Mouse (Mus musculus): Measurements from ENCODE around the gene Tlx2.

Gene Tlx2

GRCm38 (mm10) chr6:83092416-83093127 is 22.5 kb upstream of the Tlx2 start:
- no peak for DNase-seq (ENCODE audit: low spot score in 2 of 2)

GRCm38 (mm10) chr6:83087926-83088260 is 17.8 kb upstream of the Tlx2 start:
- no peak for DNase-seq (ENCODE audit: low spot score in 2 of 2)

GRCm38 (mm10) chr6:83087205-83087925 is 17.3 kb upstream of the Tlx2 start:
- no peak for DNase-seq (ENCODE audit: low spot score in 2 of 2)

DNA sequence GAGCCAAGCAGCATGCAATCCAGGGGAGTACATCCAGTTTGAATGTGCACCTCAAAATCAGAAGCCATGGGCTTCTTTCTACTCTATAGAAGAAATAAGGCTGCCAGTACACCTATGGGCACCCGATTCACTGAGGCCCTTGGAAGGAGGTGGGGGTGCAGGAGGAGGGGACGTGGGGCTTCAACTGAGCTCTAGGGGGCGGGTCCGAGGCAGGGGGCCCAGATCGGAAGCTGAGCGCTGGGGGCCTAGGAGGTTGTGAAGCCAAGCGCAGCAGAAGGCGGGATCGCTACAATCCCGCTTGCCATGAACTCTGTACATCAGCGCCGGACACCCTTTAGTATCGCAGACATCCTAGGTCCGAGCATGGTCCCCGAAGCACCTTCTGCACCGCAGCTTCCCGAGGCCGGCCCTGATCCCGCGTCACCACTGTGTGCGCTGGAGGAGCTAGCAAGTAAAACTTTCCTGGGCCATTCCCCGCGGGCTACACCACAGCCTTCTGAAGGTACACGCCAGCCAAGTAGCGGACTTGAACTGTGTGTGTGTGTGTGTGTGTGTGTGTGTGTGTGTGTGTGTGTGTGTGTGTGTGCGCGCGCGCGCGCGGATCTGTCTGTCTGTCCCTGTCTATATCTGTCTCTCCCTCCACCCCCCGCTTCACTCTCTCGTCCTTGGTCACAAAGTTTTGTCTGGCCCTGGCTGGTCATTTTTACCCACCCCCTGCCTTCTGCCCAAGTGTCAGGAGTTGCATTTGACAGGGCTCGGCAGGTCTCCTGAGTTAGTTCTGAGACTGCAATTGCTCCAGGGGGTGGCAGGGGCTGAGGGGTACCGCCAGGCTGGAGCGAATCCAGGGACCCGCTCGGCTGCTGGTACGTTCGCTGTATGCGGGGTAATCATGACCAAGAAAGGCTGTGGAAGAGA is 16.3 kb upstream of the Tlx2 start, which contains the start of gene Lbx2:
Lbx2 (plus strand) TSS at position 247 of the 915 bp plus-strand sequence.
- no peak for DNase-seq (ENCODE audit: low spot score in 2 of 2)

GRCm38 (mm10) chr6:83084477-83084876 is 14.4 kb upstream of the Tlx2 start:
- DNase-seq (ENCODE audit: low spot score in 2 of 2) = no peak

DNA sequence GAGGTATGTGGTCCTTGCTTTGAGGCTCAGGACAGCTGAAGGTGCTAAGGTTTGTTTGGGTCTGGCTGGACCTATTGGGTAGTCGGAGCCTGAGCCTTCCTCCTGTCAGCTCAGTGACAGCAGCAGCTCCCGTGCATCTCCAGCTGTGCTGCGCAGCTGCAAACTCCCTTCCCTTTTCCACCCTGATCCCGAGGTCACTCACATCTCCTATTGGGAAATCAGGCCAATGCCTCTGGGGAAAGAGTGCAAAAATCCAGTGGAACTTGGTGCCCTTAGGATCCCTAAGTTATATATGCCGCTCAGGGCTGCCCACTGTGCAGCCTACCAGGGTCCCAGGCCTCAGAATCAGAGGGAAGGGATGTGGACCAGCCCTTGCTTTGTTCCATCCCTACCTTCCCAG is 13.4 kb upstream of the Tlx2 start:
- DNase-seq (ENCODE audit: low spot score in 2 of 2) = no peak

- no peak for DNase-seq (ENCODE audit: low spot score in 2 of 2)
Observed at GRCm38 (mm10) chr6:83080210-83080609, 10.1 kb upstream of the Tlx2 start.

GRCm38 (mm10) chr6:83078324-83078858 is 8.3 kb upstream of the Tlx2 start:
- DNase-seq (ENCODE audit: low spot score in 2 of 2) = peak; percentile 98 to 100

DNA sequence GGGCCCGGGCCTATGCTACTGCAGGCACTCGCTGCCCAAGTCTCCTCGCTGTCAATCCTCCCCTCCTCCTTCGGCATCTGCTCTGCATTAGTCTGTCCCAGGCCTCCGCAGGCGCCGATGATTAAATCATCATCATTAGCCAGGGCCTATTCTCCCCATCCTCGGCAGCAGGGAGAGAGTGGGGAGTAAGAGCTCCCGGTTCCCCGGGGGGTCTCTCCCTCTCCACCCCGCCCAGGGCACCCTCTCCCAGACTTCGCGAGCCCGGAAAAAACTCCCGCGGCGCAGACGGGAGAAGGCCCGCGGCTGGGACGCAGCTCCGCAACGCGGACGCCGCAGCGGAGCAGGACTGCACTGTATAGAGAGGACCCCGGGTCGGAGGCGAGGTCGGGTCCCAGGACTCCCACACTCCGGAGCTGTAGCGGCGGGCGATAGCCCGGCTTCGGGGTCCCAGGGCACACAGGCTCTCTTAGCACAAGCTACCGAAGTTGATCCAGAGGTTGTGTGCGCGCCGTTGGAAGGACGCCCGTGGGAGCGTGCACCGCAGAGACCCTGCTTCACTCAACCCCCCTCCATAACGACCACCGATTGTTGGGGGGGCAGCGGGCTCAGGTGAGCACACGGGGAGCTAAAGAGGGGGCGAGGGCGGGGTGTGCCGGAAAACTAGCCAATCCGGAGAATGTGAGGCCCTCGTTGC is 7.7 kb upstream of the Tlx2 start, which contains the start of gene Pcgf1:
Pcgf1 (plus strand) TSS at position 240 of the 694 bp plus-strand sequence.
- DNase-seq (ENCODE audit: low spot score in 2 of 2) = no peak

- no peak for DNase-seq (ENCODE audit: low spot score in 2 of 2)
Observed at GRCm38 (mm10) chr6:83074979-83075378, 4.9 kb upstream of the Tlx2 start.

DNA sequence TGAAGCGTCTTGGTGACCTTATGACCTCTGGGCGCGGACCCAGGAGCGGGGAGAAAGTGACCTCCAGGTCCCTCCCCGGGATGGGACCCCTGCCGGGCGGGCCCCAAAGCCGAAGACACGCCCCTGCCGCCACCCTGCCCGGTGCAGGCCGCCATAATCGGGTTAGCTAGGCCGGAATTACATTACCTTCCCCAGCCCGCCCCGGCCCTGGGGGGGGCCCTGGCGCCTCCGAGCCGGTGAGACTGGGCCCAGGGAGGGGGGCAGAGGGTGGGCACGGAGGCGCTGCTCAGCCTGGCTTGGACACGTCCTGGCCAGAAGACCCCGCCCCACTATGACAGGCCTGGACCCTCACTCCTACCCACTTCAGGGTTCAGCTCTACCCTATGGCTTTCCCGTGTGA is 1.1 kb upstream of the Tlx2 start:
- no peak for DNase-seq (ENCODE audit: low spot score in 2 of 2)

- no peak for DNase-seq (ENCODE audit: low spot score in 2 of 2)
Observed at GRCm38 (mm10) chr6:83070311-83071219, 472 bp upstream of the Tlx2 start.

DNA sequence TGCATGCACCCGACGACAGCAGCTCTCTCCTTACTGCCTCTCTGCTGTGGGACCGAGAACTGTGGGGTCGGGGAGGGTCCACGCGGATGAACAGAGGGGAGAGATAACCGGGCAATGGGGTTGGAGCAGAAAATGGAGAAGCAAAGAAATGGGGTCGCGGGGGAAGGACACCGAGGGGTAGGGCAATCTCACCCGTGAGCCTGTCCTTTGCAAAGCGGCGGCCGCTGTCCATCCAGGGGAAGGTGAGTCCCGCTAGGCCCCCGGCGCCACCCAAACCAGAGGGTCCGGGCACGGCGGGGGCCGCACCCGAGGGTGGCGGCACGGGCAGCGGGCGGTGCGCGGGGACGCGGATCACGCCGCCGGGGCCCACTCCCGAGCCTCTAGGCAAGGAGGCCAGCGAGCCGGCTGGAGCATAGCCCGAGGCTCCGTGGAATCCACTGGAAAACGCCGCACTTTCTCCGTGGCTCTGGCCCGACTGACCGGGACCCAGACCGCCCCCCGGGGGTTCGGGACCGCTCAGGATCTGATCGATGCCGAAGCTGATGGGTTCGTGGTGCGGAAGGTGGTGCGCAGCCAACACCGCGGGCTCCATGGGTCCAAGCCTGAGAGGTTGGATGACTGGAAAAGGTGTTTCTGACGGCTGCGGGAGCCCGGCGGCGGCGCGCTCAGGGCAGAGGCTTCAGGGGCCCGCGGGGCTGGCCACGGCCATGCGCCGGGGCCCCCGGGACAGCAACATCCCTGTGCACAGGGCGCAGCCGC is 426 bp downstream of the Tlx2 start:
- DNase-seq (ENCODE audit: low spot score in 2 of 2) = no peak

DNA sequence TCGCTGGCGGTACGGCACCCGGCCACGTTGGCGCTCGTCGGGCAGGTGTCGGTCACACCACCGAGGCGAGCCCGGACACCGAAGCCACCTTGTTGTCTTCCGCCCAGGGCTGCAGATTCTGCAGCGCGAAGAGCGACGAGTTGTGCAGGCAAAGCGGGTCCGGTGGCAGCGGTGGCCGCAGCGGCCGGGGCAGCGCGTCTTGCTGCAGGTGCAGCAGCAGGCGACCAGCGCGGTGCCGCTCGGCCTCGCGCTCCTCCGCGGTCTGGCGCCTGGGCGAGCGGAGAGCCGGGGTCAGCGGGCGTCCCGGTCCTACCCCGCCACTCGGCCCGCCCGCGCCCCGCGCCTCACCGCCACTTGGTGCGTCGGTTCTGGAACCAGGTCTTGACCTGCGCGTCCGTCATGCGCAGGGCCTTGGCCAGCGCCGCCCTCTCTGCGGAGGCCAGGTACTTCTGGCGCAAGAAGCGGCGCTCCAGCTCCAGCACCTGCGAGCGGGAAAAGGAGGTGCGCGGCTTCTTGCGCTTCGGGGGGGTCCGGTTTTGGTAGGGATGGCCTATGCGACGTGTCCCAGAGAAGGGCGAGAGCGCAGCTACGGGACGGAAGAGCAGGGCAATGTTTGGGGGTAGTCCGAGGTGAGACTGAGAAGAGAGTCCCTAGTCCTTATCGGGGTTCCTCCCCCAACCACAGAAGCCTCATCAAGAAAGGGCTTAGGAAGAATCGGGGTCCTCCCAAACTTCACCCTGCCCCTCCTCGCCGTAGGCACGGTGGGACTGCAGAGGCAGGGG is 1.2 kb downstream of the Tlx2 start:
- no peak for DNase-seq (ENCODE audit: low spot score in 2 of 2)

- no peak for DNase-seq (ENCODE audit: low spot score in 2 of 2)
Observed at GRCm38 (mm10) chr6:83068221-83068620, 1.9 kb downstream of the Tlx2 start.

DNA sequence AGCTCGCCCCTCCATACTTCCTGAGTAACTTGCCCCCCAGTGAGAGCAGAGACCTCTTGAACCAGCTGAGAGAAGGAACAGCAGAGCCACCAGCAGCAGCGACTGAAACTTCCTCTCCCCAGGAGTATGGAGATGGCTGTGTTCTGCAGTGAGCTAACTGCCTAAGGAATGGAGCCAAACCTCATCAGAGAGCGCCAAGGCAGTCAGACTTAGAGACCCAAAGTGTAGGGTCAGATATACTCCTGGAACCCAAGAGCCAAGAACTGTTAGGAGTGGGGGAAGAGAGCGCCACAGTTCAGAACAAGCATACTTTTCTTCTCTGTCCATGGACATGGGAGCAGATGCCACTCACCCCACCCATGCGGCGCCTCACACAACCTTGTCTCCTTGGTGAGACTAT is 3.7 kb downstream of the Tlx2 start:
- DNase-seq (ENCODE audit: low spot score in 2 of 2) = no peak

DNA sequence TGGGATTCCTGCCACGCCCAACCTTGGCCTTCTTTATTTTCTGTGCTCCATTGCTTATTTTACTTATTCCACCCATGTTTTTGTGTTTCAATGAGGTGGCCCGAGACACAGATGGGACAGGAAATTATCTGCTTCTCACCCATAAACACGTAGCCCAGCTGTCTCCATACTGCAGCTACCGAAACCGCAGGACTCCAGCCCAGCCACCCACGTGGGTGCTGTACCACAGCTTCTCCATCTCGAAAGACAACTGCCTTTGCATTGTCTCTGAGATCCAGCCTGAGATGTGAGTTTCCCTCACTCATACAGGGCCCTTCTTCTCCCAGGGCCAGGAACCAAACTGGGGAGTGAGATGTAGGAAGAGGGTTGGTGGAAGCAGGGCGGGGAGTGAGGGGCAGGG is 4.1 kb downstream of the Tlx2 start:
- DNase-seq (ENCODE audit: low spot score in 2 of 2) = no peak

- no peak for DNase-seq (ENCODE audit: low spot score in 2 of 2)
Observed at GRCm38 (mm10) chr6:83058725-83059124, 11.4 kb downstream of the Tlx2 start.

GRCm38 (mm10) chr6:83057790-83058189 is 12.3 kb downstream of the Tlx2 start, which contains the start of gene Dqx1:
Dqx1 (plus strand) TSS chr6:83057844.
- DNase-seq (ENCODE audit: low spot score in 2 of 2) = no peak
